Mouse (Mus musculus) skeletal muscle tissue, adult 2 months (tissue): Measurements from ENCODE around the gene Cd164l2.

Experiments
- DNase-seq: peaks from one replicate; pipeline ENCODE4 v3.0.0-alpha.2; 2012; ENCODE audit warnings: low read depth, low spot score

Gene Cd164l2

DNA sequence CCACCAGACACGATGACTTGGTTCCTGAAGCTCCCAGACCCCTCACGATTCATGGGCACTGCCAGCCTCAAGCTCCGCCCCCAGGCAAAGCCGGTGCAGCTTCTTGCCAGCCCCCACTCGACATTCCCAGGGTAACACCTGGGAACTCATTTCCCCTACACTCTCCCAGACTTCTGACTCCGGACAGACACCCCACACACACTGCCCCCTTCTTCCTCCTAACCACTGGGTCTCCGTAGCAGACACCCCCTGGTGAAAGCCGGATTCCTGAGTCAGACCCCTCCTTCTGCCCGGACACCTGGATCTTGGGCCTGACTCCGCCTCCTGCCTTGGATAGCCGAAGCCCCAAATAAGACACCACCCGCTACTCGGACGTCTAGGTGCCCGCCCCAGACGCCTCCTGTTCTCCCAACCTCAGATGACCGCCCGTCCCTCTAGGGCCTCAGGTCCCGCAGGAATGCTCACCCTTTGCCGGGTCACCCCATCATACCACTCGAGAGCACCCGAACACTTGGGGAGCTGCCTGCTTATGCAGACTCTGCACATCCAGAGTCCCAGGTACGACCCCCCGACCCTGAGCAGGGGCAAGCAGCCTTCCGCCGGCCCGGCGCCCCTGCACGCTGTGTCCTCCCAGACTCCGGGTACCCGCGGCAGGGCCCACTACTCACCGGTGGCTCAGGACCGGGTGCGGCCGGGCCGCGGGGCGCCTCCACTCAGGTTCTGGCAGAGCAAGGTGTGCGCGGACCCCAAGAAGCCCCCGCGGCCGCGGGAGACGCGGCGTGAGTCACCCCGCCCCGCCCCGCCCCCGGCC lies at the start of gene Cd164l2, which contains the start of gene Gpr3:
TSS of gene Cd164l2 (plus strand) at position 381 of the 811 bp plus-strand sequence.
TSS of gene Gpr3 (minus strand) at position 786 of the 811 bp plus-strand sequence.
- no peak for DNase-seq

DNA sequence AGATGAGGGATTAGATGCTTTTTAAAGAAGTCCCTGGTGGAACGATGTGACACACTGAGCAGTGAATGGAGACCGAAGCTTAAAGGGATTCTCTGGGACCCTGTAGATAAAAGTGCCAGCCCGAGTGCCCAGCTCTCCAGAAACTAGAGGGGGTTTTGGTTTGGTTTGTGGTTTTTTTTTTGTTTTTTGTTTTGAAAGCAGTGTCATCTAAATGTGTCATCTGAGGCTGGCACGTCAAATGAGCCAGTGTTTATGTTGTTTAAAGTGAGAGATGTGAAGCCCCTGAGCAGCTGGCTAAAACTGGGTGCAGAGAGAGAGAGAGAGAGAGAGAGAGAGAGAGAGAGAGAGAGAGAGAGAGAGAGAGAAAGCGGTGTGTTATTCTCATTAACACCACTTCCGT lies 49.7 kb upstream of the Cd164l2 start:
- no peak for DNase-seq

DNA sequence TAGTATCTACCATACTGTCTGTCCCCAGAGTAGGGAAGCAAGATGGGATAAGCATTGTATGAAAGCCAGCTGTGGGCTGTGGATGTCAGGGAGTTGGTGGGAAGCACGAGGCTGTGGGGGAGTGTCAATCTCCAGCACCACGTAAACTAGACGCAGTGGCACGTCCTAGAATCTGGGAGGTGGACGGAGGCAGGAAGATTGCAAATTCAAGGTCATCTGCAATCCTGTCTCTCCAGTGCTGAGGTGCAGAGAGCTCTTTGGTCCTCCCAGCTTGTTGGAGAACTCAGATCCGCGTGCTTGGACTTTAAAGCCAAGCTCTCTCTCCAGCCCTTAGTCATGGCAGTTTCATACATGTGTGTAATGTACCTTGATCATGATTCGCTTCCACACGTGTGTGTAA lies 45.2 kb upstream of the Cd164l2 start:
- DNase-seq = no peak

DNA sequence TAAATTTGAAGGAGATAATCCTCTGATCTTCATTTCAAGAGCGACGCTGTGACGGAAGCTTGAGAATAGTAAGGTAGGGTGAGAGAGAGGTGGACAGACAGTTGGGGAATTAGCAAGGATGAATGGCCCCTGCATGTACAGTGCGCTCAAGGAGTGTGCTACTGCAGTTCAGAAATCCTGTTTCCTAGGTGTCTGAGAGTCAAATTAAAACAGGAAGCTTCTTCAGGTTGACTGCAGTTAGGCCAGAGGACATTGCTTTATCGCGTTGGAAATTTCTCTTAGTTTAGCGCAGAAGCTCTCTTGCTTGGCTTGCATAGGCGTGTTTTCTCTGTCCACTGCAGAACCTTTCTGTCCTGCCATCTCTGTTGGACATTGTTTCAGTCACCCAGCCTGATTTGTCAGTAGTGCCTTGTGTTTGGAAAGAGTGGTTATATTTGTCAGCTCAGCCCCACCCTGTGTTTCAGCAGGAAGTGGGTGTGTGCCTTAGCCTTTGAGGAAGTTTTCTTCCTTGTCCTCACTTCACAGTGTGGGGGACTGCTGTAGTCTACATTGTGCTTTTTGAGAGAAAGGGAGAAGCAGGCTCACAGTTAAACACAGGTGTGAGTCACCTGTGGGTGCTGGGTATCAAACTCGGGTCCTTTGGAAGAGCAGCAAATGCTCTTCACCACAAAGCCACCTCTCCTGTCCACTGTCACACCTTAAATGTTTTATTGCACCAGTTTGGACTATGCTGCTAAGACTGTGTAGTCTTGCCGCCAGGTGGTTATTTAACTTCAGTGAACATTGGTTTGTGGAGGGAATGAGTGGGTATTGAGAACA lies 42.5 kb upstream of the Cd164l2 start:
- DNase-seq = peak; percentile 66

DNA sequence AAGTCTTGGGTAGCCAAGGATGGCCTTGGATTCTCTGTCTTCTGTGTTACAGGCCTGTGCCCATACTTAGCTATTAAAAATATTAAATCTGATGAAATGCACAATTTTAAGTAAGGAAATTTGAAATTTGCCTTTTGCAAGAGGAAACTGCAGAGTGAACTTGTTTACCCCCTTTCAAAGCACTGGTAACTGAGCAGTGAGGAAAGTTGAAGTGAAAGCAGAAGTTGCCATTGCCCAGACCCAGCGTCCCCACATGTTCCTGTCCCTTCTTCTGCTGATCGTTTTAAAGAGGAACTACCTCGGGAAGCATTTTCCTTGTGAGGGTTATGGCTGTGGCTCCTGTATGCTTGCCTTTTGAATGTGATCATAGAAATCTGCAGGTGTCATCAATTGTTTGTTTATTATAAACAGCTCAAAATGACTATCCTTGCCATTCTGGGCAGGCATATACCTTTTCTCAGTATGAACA lies 41.8 kb upstream of the Cd164l2 start:
- DNase-seq = peak; percentile 60

GRCm38 (mm10) chr4:133170616-133171015 lies 41.3 kb upstream of the Cd164l2 start:
- DNase-seq = no peak

- no peak for DNase-seq
Measured at GRCm38 (mm10) chr4:133172451-133172850, 39.5 kb upstream of the Cd164l2 start.

DNA sequence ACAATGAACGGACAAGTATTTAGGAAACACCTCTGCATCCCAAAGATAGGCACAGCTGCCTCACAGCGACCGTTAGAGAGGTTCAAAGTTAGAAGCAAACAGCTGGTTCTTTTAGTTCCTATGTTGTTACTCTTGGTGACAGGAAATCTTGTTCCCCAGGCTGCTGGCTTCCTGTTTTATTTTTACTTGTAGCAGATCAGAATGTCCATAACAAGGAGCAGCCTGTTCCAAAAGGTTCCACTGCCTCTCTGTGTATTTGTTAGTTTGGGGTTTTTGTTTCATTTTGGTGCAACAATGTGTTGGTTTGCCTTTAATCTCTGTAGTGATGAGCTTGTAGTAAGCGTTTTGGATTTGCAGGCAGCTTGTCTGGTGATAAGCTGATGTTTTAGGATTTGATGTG lies 37.6 kb upstream of the Cd164l2 start:
- DNase-seq = peak; percentile 58

- no peak for DNase-seq
Measured at GRCm38 (mm10) chr4:133175274-133175673, 36.7 kb upstream of the Cd164l2 start.

- DNase-seq = no peak
Measured at GRCm38 (mm10) chr4:133175998-133176760, 35.8 kb upstream of the Cd164l2 start.

GRCm38 (mm10) chr4:133176761-133177403 lies 35.0 kb upstream of the Cd164l2 start:
- no peak for DNase-seq

DNA sequence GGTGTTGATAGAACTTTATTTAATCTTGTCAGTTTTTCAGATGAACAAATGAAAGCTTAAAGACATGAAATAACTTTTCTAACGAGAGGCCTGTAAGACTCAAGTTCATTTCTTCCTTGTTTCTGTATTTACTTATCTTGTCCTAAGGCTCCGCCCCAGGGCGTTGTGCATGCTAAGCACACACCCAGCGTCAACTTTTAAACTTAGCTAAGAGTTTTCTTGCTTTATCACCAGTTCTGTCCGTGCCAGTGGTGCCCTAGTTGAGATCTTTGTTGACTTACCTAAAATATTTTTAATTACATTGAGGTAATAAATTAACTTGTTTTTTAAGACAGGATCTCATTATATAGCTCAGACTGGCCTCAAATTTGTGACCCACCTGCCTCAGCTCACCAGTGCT lies 33.6 kb upstream of the Cd164l2 start:
- no peak for DNase-seq

- no peak for DNase-seq
Measured at GRCm38 (mm10) chr4:133179258-133179657, 32.7 kb upstream of the Cd164l2 start.

GRCm38 (mm10) chr4:133182439-133183033 lies 29.4 kb upstream of the Cd164l2 start:
- no peak for DNase-seq

DNA sequence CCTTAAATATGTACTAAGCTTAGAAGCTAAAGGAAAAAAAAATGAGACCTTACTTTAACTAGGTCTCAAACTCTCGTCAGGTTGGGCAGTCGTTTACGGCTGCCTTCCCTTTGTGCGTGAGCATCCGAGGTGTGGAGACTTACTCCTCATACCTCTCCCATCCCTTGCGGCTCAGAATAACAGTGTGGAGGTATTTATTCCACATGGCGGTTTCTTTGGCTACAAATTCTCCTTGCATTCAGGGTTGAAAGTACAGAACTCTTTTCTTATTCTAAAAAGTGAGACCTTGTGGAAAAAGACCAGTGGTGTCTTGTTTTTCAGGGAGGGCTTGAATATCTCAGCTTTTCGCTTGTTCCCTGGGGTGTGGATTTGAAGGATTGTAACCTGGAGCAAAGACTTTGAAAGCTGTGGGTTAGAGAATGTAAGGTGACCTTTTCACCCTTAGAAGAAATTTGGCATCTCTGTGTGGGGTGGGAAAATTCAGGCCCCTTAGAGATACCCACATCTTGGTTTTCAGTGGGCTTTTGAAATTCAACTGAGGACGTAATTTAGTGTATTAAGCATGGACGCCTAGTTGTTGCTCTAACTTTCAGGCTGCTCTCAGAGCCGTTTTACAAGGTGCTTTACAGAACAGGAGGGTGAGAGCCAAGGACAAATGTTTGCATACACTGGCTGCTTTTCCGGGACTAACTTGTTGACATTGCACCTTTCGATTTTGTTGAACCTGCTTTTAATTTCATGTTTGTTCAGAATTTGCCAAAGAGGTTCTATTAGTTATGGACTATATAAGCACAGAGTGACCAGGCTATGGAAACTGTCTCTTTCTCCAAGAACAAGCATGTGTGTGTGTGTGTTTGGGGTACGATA lies 27.7 kb upstream of the Cd164l2 start:
- no peak for DNase-seq

GRCm38 (mm10) chr4:133184898-133185665 lies 26.8 kb upstream of the Cd164l2 start:
- peak; percentile 82 for DNase-seq

GRCm38 (mm10) chr4:133185893-133186292 lies 26.0 kb upstream of the Cd164l2 start:
- DNase-seq = peak; percentile 71

GRCm38 (mm10) chr4:133186856-133187255 lies 25.1 kb upstream of the Cd164l2 start:
- no peak for DNase-seq

DNA sequence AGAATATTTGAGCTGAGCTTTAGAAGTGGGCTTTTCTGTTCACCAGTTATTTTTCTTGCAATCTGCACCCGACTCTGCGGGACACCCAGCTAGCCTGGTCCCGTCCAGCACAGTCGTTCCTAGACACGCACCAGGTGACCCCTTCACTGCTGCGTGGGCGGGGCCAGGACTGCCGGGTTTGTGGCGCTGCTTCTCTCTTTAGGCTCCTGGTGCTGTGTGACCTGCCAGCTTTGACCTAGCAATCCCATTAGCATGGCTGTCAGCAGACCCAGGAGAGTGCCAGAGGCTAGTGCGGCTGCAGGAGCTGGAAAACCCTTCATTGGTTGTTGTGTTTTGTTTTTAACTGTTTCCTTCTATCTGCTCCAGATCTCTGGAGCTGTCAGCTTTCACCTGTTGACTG lies 22.5 kb upstream of the Cd164l2 start:
- no peak for DNase-seq
